Mouse (Mus musculus): ENCODE measurements around the gene Msrb1.

- TF ChIP-seq EP300 (IDR thresholded peaks at IDR 0.05; ENCODE audit: low read depth) (no peak), CTCF (IDR thresholded peaks at IDR 0.05; ENCODE audit: low read depth) (peak; percentile 35)
These were observed 40.3 kb upstream of the Msrb1 start, which contains the start of the genes Gfer and Noxo1 for GRCm38 (mm10) chr17:24696011-24696697.
